Mouse (Mus musculus) cerebellum, postnatal 36 days (tissue): ENCODE measurements around the gene Arhgap17.

Experiments used
- DNase-seq, 2 experiments: peaks; one replicate each; pipeline ENCODE4 v3.0.0; 2021 to 2022; ENCODE audit warnings: mixed read lengths in 2 of 2

Arhgap17 gene

DNA sequence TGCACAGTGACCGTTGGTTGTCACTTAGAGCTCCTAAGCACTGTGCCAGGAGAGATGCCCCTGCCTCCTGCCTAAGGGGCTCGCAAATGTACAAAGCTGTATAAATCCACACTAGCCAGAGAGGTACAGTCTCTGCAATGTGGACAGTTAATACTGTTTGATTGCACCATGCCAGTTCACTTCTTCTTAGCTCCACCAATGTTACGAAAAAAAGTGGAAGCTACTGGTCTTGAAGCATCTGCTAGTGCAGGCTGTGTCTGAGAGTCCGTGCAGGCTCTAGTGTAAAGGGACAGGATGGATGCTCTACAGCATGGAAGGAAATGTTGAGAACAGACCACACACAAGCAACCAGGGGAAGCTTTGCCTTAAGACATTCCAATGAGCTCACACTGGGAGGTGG lies 93.1 kb downstream of the Arhgap17 start:
- DNase-seq = no peak

DNA sequence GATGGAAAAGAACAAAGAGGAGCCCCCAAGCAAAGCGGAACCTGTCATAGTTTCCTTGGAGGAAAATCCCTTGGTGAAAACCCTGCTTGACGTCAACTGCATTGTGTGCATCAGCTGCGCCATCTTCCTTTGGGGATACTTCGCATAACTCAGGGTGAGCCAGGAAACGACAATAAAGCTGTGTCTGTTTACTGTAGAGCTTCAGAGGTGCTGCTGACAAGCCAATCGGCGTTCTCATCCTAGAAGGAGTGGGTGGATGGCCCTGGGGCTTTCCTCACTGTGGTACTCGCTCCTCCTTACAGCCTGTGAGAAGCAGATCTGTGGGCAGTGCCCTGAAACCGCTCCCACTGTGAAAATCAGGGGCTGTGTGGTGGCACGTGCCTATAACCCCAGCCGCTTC lies 96.7 kb downstream of the Arhgap17 start:
- no peak for DNase-seq

GRCm38 (mm10) chr7:123258103-123258502 lies 111.6 kb downstream of the Arhgap17 start:
- DNase-seq = no peak

- DNase-seq = no peak
Measured at GRCm38 (mm10) chr7:123254196-123254970, 115.3 kb downstream of the Arhgap17 start.

- DNase-seq = no peak
Measured at GRCm38 (mm10) chr7:123253396-123253795, 116.3 kb downstream of the Arhgap17 start.

- DNase-seq = no peak
Measured at GRCm38 (mm10) chr7:123251343-123251742, 118.4 kb downstream of the Arhgap17 start.

- no peak for DNase-seq
Measured at GRCm38 (mm10) chr7:123248166-123248565, 121.5 kb downstream of the Arhgap17 start.

GRCm38 (mm10) chr7:123246504-123247084 lies 123.1 kb downstream of the Arhgap17 start:
- DNase-seq = no peak

- no peak for DNase-seq
Measured at GRCm38 (mm10) chr7:123244833-123245232, 124.9 kb downstream of the Arhgap17 start.

DNA sequence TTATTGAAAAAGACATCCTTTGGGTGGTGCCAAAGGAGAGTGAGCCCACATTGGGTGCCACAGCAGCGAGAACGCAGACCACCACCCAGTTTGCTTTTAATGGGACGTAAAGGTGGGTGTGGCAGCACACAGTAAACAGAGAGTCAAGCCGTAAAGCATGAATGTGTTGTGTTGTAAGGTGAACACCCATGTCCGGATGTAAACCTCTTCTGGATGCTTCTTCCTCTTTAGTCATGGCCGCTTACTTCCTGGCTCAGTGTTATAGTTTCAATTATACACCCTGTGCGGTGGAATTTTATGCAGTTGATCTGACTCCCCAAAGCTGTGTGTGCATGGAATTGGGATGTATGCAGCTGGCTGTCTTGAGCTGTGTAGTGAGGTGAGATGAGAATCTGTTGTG lies 127.5 kb downstream of the Arhgap17 start:
- no peak for DNase-seq

DNA sequence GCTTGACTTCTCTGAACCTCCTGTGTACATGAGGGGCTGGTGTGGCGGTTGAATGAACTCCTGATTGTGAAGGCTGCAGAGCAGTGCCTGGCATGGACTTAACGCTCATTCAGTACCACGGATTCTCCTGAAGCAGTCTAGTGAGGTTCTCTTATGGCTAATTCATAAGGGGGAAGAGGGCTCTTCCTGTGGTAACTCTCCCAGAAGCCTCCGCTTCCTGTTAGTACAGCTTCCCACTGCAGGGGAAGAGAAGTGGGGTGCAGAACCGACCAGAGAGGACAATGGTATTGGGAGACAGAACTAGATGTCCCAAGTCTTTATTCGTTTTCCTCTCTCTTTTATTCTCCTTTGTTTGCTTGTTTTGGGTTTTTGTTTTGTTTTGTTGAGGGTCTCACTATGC lies 129.7 kb downstream of the Arhgap17 start:
- no peak for DNase-seq

DNA sequence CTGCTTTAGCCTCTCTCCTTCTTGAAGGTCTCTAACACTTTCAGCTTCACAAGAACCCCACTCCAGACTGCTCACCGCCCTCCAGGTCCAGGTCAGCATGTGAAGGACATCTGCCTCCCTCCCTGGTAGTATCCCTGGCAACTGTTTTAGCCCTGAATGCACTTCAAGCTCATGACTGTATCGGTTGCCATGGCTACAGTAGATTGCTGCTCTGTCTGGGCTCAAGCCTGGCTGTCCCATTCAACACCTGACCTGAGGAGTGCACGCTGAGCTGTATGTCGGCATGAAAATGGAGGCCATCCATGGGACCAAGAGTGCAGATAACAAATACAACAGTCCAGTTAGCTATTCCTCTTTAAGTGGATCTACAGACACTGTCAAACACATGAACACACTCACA lies 131.1 kb downstream of the Arhgap17 start:
- no peak for DNase-seq

- DNase-seq = no peak
Measured at GRCm38 (mm10) chr7:123235449-123235848, 134.3 kb downstream of the Arhgap17 start.
